Mouse (Mus musculus): Measurements from ENCODE around the gene Susd1.

Susd1 gene

GRCm38 (mm10) chr4:59336846-59337532 lies 101.4 kb downstream of the Susd1 start:
- peak in 1 of 2 experiments; percentile 29 for DNase-seq

DNA sequence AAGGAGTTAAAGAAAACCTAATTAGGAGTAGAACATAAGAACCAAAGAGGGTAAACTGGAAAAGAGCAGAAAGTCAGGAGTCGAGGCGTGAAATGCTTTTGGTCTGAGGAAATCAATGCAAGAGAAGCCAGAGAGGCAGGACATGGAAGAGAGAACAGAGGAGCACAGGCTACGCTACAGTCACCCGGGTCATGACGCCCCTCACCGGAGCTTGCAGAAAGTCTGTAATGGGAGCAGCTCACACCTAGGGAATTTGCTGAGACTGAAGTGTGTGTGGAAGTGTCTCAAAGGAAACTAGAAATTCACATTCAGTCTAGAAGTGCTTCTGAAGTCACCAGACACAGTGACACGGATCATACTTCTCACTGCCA lies 102.0 kb downstream of the Susd1 start:
- no peak for DNase-seq

GRCm38 (mm10) chr4:59335616-59336438 lies 102.6 kb downstream of the Susd1 start:
- DNase-seq = peak; percentile 65 to 73

GRCm38 (mm10) chr4:59335101-59335500 lies 103.3 kb downstream of the Susd1 start:
- no peak for DNase-seq

- peak in 1 of 2 experiments; percentile 44 for DNase-seq
Observed at GRCm38 (mm10) chr4:59334236-59334635, 104.2 kb downstream of the Susd1 start.

- no peak for DNase-seq
Observed at GRCm38 (mm10) chr4:59333424-59333895, 105.0 kb downstream of the Susd1 start.

- DNase-seq = no peak
Observed at GRCm38 (mm10) chr4:59332691-59333423, 105.6 kb downstream of the Susd1 start.

DNA sequence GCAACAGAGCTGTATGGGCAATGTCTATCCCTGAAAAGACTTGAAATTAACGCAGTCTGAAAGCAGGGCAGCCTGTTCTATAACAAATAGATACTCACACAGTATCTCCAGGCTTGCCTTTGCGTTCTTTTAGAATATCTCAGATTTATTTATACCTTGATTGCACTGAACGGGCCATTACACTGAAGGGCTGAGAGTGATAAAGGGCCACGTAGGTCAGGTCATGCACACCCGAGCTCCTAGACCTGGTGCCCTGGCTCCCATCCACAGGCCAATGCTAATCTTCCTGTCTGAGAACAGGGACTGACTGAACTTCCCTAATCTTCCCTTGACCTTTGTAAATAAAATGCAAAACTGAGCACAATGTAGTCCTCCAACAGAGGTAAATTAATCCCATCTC lies 106.3 kb downstream of the Susd1 start:
- DNase-seq = no peak

GRCm38 (mm10) chr4:59331633-59332032 lies 106.8 kb downstream of the Susd1 start:
- DNase-seq = peak; percentile 80 to 85

DNA sequence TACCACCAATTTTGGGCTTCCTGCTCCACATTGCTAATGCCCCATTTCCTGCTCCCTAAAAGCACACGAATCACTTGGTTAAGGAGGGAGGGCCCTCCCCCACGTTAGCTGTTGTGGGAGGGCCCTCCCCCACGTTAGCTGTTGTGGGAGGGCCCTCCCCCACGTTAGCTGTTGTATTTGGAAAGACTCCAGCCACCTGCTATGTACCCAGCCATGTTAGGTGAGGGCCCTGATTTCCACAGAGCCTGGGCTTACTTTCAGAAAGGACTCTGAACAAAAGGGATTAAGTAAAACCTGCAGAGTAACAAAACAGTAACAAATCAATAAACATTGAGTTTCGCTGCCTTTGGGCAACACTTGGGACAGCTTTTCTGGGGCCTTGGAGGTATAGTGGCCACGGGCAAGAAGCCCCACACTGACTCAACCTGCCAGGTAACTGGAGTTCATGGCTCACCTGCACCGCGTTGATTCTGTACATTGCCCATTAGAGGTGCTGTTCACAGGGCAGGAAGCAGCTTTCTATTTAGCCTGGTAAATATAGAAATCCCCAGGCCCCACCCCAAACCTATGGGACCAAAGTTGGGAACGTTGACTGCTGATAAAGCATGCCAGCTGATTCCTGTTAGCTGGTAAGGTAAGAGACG lies 107.3 kb downstream of the Susd1 start:
- DNase-seq = peak in 1 of 2 experiments; percentile 48

DNA sequence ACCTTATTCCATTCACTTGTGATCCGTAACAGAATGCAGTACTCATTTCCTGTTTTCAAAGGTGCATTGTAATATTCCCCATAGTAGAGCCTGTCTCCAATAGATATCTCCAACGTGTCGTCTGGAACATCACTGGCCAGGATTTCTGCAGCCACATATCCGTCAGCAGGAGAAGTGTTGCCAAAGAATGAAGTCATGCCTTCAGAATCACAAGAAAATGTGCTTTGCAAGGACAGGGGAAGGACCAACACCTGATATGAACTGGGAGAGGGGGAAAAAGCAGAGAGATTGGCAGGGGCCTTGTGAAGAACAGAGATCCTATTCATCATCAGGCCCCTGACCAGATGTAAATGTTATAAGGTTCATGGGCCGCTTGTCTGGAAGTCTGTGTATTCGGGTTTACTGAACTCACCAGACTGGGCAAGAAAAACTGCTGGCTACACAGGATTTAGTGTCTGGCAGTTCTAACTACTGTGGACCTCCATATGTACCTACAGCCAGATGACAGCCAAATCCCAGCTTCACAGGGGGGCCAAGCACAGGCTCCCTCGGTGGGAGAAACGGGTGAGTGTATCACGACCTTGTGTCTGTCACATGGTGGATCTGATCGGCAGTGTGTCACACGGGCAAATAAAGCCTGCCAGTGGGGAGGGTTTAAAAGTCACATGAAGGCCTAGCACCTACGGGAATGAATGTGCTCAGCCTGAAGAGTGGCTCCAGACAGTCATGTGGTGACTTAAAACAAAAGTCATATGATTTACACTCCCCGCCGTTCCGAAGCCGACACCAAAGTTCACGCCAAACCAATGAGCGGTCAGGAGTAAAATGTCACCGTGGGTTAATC lies 108.8 kb downstream of the Susd1 start:
- DNase-seq = no peak

DNA sequence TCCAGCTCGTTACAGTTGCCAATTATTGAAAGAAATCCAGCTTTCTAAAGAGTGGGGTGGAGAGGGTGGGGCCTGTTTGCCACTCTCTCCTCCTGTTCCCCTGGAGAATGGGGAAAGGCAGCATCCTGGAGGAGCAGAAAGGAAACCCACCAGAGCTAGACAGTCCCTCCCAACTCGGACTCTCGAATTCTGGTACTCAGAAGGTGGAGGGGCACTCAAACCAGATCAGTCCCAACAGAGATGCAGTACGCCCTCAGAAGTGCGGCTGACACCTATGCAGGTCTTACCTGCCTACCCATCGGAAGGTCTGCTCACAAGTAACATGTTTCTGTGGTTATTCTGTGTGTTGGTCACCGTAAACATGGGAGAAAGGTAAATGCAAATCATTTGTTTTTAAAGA lies 109.6 kb downstream of the Susd1 start:
- no peak for DNase-seq

DNA sequence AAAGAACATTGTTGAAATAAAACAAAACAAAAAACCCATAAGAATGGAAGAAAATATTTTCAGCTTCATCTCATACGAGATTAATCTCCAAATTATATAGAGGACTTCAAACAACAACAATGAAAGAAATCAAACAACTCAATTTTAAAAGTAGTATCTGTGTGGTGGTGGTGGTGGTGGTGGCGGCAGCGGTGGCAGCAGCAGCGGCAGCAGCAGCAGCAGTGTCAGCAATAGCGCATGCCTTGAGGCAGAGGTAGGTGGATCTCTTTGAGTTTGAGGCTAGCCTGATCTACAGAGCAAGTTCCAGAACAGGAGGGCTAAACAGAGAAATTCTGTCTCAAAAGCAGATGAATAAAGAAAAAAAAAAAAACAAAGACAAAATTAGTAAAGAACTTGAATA lies 110.4 kb downstream of the Susd1 start:
- no peak for DNase-seq

DNA sequence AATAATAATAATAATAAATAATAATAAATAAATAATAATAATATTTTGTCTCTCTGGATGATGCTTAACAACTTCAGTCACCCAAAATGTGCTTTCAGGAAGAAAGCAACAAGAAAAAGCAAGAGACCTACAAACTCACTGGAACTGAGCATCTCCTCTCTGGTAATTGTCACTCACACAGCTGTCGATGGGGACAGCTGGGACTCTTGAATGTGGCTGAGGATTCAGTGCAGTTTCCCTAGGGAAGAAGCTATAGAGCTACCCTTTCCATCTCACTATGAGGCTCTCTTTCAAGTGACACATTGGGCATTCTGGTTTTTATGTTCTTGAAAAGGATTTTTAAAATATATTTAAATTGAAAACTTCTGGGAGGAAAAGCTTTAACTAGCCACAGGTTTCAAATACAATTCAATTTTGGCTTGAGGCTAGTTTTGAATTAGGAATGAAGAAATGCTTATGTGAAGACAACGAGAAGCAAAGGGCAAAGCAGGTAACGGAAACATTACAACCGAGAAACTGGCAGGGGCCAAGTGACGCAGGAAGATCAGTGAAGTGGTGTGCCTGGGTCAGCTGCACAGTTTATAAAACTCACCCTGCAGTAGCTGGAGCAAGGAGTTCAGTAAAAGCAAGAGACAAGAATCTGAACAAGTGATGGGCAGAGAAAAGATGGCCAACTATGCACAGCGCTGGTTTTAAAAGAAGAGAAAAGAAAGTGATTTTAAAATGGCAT lies 112.2 kb downstream of the Susd1 start:
- DNase-seq = peak in 1 of 2 experiments; percentile 1

DNA sequence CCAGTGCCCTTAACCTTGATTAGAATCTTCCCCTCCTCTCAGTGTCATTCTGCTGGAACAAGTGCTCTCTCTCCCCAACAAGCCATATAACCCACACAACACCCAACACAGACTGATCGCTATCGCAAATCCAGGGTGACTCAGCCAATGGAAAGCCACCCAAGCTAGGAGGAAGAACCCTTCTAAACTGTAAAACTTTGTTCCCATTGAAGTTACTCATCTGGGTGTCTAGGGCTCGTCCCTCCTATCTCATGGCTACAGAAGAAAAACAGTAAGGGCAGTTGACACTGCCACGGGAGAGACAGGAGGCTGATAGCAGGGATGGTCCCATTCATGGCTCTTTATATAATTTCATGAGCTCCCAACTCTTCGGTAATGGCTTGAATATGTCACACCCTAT lies 114.1 kb downstream of the Susd1 start:
- peak in 1 of 2 experiments; percentile 1 for DNase-seq

DNA sequence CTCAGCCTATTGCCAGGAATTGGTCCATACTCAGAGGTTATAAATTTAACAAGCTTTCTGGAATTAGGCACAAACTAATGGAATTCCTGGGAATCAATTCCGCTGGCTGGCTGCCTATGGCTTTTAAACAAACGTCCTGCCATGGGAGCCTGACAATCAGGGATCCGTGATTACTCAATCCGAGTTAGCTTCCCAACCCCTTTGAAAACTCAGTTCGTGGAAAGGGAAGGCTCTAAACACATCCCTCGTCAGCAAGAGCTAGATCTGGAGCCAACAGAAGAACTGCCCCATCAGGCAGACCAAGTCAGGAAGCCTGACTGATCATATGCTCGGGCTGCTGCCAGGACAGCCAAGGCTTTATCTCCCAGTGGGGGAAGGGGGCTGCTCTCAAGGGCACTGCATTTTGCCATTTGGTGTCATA lies 115.2 kb downstream of the Susd1 start:
- DNase-seq = peak in 1 of 2 experiments; percentile 0

- DNase-seq = no peak
Observed at GRCm38 (mm10) chr4:59322733-59323132, 115.7 kb downstream of the Susd1 start.

GRCm38 (mm10) chr4:59322056-59322455 lies 116.4 kb downstream of the Susd1 start:
- no peak for DNase-seq

GRCm38 (mm10) chr4:59321181-59322008 lies 117.0 kb downstream of the Susd1 start:
- DNase-seq = no peak

All from thymus, postnatal 36 days (tissue).